Mouse (Mus musculus) intestine, postnatal 0 days (tissue): ENCODE measurements around the gene Nkain4. TPM values are rescaled to one million over a fixed set of nuclear protein-coding genes. Genes with fewer than 3 reads are reported as not detected.
A peak's percentile ranks its signal among the peaks of the same experiment; 100 is the strongest.

Source experiments
- ATAC-seq: fragments of 200-750 bp; cut with Nextera tagmentation; 2 replicates; pipeline ENCODE4 v1.8.0; 2017; ENCODE audit warnings: mild to moderate bottlenecking, moderate TSS enrichment, moderate library complexity
- H3K27ac ChIP-seq: fragments of 300-500 bp; sonication (generic); 2 replicates; pipeline ENCODE4 v1.5.1; 2014; ENCODE audit warnings: mild to moderate bottlenecking, low read depth, low read length, moderate library complexity
- H3K27me3 ChIP-seq: fragments of 300-500 bp; sonication (generic); replicated peaks from 2 replicates; pipeline ENCODE4 v1.6.1; 2014; ENCODE audit warnings: low read length, mixed read lengths; ENCODE audit not compliant: control insufficient read depth, insufficient read depth
- H3K36me3 ChIP-seq: fragments of 300-500 bp; sonication (generic); 2 replicates; pipeline ENCODE4 v1.6.1; 2014; ENCODE audit warnings: mild to moderate bottlenecking, moderate library complexity; ENCODE audit not compliant: control insufficient read depth, insufficient read depth
- H3K4me1 ChIP-seq: fragments of 300-500 bp; sonication (generic); replicated peaks from 2 replicates; pipeline ENCODE4 v1.6.1; 2014; ENCODE audit warnings: antibody characterized with exemption, low read length, mixed read lengths; ENCODE audit not compliant: control insufficient read depth, insufficient read depth
- H3K4me2 ChIP-seq: fragments of 300-500 bp; sonication (generic); replicated peaks from 2 replicates; pipeline ENCODE4 v1.6.1; 2014; ENCODE audit warnings: low read depth, mild to moderate bottlenecking, moderate library complexity
- H3K4me3 ChIP-seq: fragments of 300-500 bp; sonication (generic); 2 replicates; pipeline ENCODE4 v1.5.1; 2014; ENCODE audit warnings: low read depth, low read length
- H3K9ac ChIP-seq: fragments of 300-500 bp; sonication (generic); 2 replicates; pipeline ENCODE4 v1.6.1; 2014; ENCODE audit warnings: mild to moderate bottlenecking, low read depth, low read length
- H3K9me3 ChIP-seq: fragments of 300-500 bp; sonication (generic); 2 replicates; pipeline ENCODE4 v1.6.1; 2016; ENCODE audit warnings: mixed run types; ENCODE audit not compliant: control insufficient read depth
- CTCF ChIP-seq: sonication (generic); IDR thresholded peaks from 2 replicates; pipeline ENCODE4 v1.5.1; 2016; ENCODE audit warnings: low read depth, mild to moderate bottlenecking, control low read depth, antibody characterized with exemption, moderate library complexity
- WGBS: fragments of 180-500 bp; shearing (Covaris S2); extraction: QIAGEN DNeasy Blood & Tissue Kit; methylation state at CpG from one replicate; pipeline ENCODE4 v1.1.7; 2014; 5-methylcytosine and 5-hydroxymethylcytosine counted together
- polyA plus RNA-seq: library from polyadenylated mRNA; unstranded; fragments of >200 nt; fragmentation: Nextera tagmentation; extraction: Ambion mirVana; gene quantifications from 2 replicates; pipeline ENCODE4 v1.2.1, GENCODE M21; 2015

Gene Nkain4
- polyA plus RNA-seq, 1 experiment from 2014 or later, result 22.9 TPM

- Histone ChIP-seq H3K4me2 (peak overlapping the region; percentile 76), H3K4me3 (peak overlapping the region; percentile 41), H3K27me3 (peaks cover 86% of the 10 kb centered on the region), H3K9ac (no peak overlapping the region), H3K27ac (no peak overlapping the region), H3K9me3 (no peaks in the 10 kb centered on the region), H3K4me1 (0 out of 2 replicates have a peak, but pooled peaks cover 3% of the 10 kb centered on the region), H3K36me3 (no peaks in the 10 kb centered on the region)
- TF ChIP-seq CTCF, result no peak
- ATAC-seq, result no peak
- under 1% methylated on average over 89 of the region's 97 CpGs for WGBS
Observed at GRCm38 (mm10) chr2:180892841-180893521, 61.5 kb downstream of the Nkain4 start.

DNA sequence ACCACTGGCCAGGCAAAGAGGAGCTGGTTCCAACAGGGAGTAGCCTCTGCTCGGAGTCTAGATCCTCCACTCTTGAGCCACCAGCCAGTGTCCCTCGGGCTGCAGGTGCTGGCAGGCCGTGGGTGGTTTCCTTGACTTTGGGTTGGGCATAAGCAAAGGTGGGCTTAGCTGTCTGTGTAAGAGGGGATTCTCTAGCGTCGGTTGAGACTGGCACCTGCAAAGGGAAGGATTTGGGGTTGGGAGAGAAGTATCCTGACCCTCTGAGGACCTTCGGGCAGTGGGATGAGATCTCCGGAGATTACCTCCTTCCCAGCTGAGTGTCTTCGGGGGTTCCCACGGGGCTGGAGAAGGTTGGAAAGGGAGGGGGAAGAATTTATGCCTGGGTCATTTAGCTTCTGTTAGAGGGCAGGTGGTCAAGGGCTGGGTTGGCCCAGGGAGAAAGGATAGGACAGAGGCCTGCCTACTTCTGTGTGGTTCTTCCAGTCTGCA, 62.6 kb downstream of the Nkain4 start:
- Histone ChIP-seq H3K9me3 (no peaks in the 10 kb centered on the region), H3K27ac (no peak overlapping the region), H3K9ac (no peak overlapping the region), H3K4me2 (no peak overlapping the region), H3K4me3 (no peak overlapping the region), H3K4me1 (0 out of 2 replicates have a peak, but pooled peaks cover 3% of the 10 kb centered on the region), H3K27me3 (peaks cover 85% of the 10 kb centered on the region), H3K36me3 (no peaks in the 10 kb centered on the region)
- TF ChIP-seq CTCF, result no peak
- 8% methylated on average over 9 of the region's 9 CpGs for WGBS
- no peak for ATAC-seq

DNA sequence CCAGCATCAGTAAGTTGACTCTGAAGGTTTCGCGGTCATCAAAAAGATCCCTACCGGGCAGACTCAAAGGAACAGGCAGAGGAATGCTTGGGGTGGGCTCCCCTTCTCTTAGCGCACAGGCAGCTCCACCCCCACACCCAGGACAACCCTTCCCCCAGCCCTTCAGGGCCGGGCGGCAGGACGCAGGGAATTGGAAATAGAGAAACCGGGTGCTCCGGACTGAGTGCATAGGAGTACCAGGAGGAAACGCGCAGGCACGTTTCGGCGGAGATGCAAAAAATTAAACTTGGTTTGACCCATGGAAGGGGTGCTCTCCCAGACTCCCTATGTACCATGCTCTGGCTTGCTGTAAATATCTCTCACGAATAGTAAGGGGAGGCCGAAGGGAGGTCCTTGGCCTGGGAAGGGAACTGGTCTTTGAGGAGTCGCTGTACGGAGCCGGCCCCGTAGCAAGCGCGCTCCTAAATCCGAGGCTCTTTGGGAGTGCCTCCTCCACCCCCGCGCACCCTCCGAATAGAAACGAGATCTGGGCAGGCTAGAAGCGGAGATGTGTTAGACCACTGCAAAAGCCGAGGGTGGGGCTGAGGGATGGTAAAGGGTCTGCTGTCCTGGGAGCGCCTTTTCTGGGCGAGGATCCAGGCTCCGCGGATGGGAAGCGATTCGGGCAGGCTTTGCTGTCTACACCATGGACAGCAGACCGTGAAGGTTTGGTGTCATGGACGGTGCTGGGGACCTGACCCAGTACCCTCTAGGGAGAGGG, 63.2 kb downstream of the Nkain4 start:
- WGBS, result 2% methylated on average over 37 of the region's 37 CpGs
- H3K36me3 ChIP-seq, result no peaks in the 10 kb centered on the region
- H3K9ac ChIP-seq, result no peak overlapping the region
- no peak overlapping the region for H3K4me3 ChIP-seq
- H3K27me3 ChIP-seq, result peaks cover 82% of the 10 kb centered on the region
- TF ChIP-seq CTCF, result no peak
- no peak overlapping the region for H3K4me2 ChIP-seq
- 0 out of 2 replicates have a peak, but pooled peaks cover 3% of the 10 kb centered on the region for H3K4me1 ChIP-seq
- H3K9me3 ChIP-seq, result no peaks in the 10 kb centered on the region
- no peak for ATAC-seq
- H3K27ac ChIP-seq, result no peak overlapping the region

- ATAC-seq, result no peak
- Histone ChIP-seq H3K4me2 (no peak overlapping the region), H3K27me3 (peaks cover 74% of the 10 kb centered on the region), H3K4me3 (no peak overlapping the region), H3K9me3 (no peaks in the 10 kb centered on the region), H3K36me3 (no peaks in the 10 kb centered on the region), H3K27ac (no peak overlapping the region), H3K4me1 (0 out of 2 replicates have a peak, but pooled peaks cover 3% of the 10 kb centered on the region), H3K9ac (no peak overlapping the region)
- no peak for TF ChIP-seq CTCF
- 1% methylated on average over 28 of the region's 29 CpGs for WGBS
Observed at GRCm38 (mm10) chr2:180890422-180891074, 64.0 kb downstream of the Nkain4 start.

DNA sequence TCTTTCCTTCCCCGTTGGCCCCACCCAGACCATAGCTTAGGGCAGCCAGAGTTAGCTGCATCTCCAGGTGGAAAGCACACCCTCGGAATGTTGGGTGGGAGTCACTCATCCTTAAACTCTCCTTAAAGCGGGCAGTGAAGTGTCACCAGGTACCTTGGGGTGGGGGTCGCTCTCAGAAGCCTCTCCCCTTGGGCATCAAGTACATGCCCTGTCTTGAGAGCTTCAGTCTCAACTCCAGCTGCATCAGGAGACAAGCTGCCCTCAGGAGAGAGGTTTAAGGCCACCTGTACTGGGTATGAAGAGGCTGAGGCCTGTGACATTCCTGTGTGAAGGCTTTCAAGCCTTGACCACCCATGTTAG, 64.6 kb downstream of the Nkain4 start:
- no peak for TF ChIP-seq CTCF
- Histone ChIP-seq H3K9ac (no peak overlapping the region), H3K27me3 (peaks cover 68% of the 10 kb centered on the region), H3K27ac (no peak overlapping the region), H3K36me3 (no peaks in the 10 kb centered on the region), H3K4me3 (no peak overlapping the region), H3K4me1 (0 out of 2 replicates have a peak, but pooled peaks cover 3% of the 10 kb centered on the region), H3K9me3 (no peaks in the 10 kb centered on the region), H3K4me2 (no peak overlapping the region)
- no peak for ATAC-seq
- WGBS, result 19% methylated on average over 4 of the region's 4 CpGs
